Comparison of ENCODE assay signal across 8 mouse cellular contexts in the genomic region with DNA sequence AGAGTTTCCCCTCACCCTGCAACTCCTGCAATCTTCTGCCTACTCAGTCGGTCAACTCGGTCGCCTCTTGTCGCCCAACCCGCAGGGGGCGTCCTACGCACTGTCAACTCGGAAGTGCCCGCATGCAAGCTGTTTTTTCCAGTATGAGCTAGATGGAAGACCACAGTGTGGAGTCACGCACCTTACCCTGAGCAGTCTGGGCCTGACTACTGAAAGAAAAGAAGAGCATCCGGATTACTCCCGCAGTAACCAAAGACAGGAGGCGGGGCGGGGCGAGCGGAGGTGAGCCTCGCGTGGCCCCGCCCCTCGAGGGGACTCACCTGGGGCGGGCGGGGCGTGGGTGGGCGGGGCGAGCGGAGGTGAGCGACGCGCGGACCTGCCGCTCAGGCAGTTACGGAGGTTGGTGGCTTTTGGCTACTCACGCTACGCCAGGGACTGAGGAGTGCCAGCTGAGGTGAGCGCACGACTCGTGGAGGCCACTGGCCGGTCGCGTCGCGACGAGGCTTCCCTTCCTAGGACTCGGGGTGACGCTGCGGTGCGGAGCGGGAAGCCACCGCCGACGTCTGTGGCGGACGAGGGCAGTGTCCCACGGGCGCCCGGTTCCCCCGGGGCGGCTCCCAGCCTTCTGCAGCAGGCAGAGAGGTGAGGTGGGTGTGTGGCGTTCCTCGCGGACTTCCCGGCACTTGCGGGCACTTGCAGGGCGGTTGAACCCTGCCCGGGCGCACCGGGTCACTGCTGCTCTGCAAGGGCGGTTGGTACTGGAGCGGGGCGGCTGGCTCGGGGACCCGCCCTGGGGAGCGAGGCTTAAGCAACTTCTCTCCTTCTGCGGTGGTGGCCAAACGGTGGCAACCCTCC. TPM values are rescaled to one million over a fixed set of nuclear protein-coding genes. Genes with fewer than 3 reads are reported as not detected.
DNase-seq lines count a peak whose midpoint lies in the region; ATAC-seq and TF ChIP-seq lines count a peak whose summit lies in the region.

Gene Gpr160, plus strand, starts transcription at position 347 of the 855 bp plus-strand sequence.

- peaks cover 12% of the 10 kb centered on the region; the same call in 1 of the 2 replicates for H3K79me2 ChIP-seq in macrophage (ENCODE audit: inconsistent target)

- no peaks in the 10 kb centered on the region for H3K4me1 ChIP-seq in hindbrain, postnatal 0 days (ENCODE audit: insufficient read depth, low read length)

- H3K27ac ChIP-seq in hindbrain, postnatal 0 days: no peak within 1 kb of the TSS
- no peak within 1 kb of the TSS for H3K27ac ChIP-seq in left cerebral cortex, adult 2 months
- H3K27ac ChIP-seq in macrophage: no peak within 1 kb of the TSS

- DNase-seq in T-cell, adult 2 months (ENCODE audit: low spot score): peak; percentile 77
- DNase-seq in gastrocnemius, adult 8-10 months (ENCODE audit: low spot score in 2 of 2): peak; percentile 40 to 45
- DNase-seq in hindbrain, postnatal 0 days (ENCODE audit: low spot score): peak; percentile 50
- peak; percentile 51 for DNase-seq in left cerebral cortex, adult 2 months (ENCODE audit: extremely low spot score in 1 of 2, low spot score in 2 of 2)
- DNase-seq in retina, postnatal 7 days (ENCODE audit: low read depth, low spot score): peak; percentile 43
- DNase-seq in urinary bladder, adult 18-20 months (ENCODE audit: low spot score in 2 of 2): peak; percentile 46 to 75

- H3K9ac ChIP-seq in hindbrain, postnatal 0 days (replicated peaks; ENCODE audit: low read length): peak within 1 kb of the TSS; percentile 62

- intact Hi-C loops in left cerebral cortex, adult 2 months (cut with DNase I): no loop called here

- WGBS in hindbrain, postnatal 0 days: 2% methylated on average over 68 of the region's 75 CpGs
- WGBS in macrophage (ENCODE audit: missing documents): 2% methylated on average over 68 of the region's 75 CpGs

- no peaks in the 10 kb centered on the region for H3K27me3 ChIP-seq in hindbrain, postnatal 0 days (ENCODE audit: insufficient read depth, low read length)

- peak within 1 kb of the TSS; percentile 97 for H3K4me2 ChIP-seq in hindbrain, postnatal 0 days (ENCODE audit: low read depth, low read length)

- ATAC-seq in common myeloid progenitor, adult 5-6 weeks (replicated peaks; ENCODE audit: low read depth, poor library complexity, severe bottlenecking): peak; percentile 84
- peak; percentile 86 for ATAC-seq in hindbrain, postnatal 0 days

- no peaks in the 10 kb centered on the region for H3K36me3 ChIP-seq in hindbrain, postnatal 0 days (ENCODE audit: insufficient read depth, low read length)
- H3K36me3 ChIP-seq in macrophage (ENCODE audit: inconsistent target): no peaks in the 10 kb centered on the region

- H3K9me3 ChIP-seq in hindbrain, postnatal 0 days (ENCODE audit: low read length): no peaks in the 10 kb centered on the region

- peak within 1 kb of the TSS; percentile 57 for H3K4me3 ChIP-seq in hindbrain, postnatal 0 days (ENCODE audit: low read length)
- H3K4me3 ChIP-seq in left cerebral cortex, adult 2 months: peak within 1 kb of the TSS; percentile 61
- peak within 1 kb of the TSS; percentile 35 for H3K4me3 ChIP-seq in macrophage (ENCODE audit: inconsistent target)

- peak; percentile 62 for TF ChIP-seq CTCF in hindbrain, postnatal 0 days (IDR thresholded peaks at IDR 0.05; ENCODE audit: low read depth)
- peak; percentile 58 for TF ChIP-seq CTCF in left cerebral cortex, adult 2 months (IDR thresholded peaks at IDR 0.05)

RNA-seq across cellular contexts. Expression of gene Gpr160, which starts in this region (rescaled TPM):
- total RNA-seq in common myeloid progenitor, adult 5-6 weeks (2017): 13.0 and 23.2 TPM in 2 replicates
- under 1 TPM in 1 of 4 experiments, not detected in 3; 0.17 TPM for total RNA-seq in gastrocnemius, adult 8-10 months (2022)
- total RNA-seq in hindbrain, postnatal 0 days (2014; rRNA removed): 0.25 and 0.78 TPM in 2 replicates
- polyA plus RNA-seq in hindbrain, postnatal 0 days (2015; fragmentation: Nextera tagmentation; extraction: Ambion mirVana): 2.0 and 2.3 TPM in 2 replicates
- 1 to 10 TPM; 1.5 to 1.7 TPM for total RNA-seq in left cerebral cortex, adult 2 months (2021)
- total RNA-seq in macrophage (2018; cell fraction: chromatin; rRNA removed): 10 to 100 TPM in 16 of 26 experiments, 1 to 10 TPM in 10; 1.1 to 57.2 (median 18.8) TPM
- total RNA-seq in macrophage (2018; cell fraction: cytosol; rRNA removed): 10 to 100 TPM in 25 of 26 experiments, 1 to 10 TPM in 1; 6.6 to 35.4 (median 19.4) TPM
- total RNA-seq in macrophage (2018; cell fraction: nucleus; rRNA removed): 10 to 100 TPM in 21 of 26 experiments, 1 to 10 TPM in 5; 5.3 to 57.9 (median 18.1) TPM
- 13.3 to 29.8 TPM (median 20.6 TPM) in 3 replicates for polyA plus RNA-seq in macrophage (2018)

Comparison
In these comparisons a context has a peak if more than half of its experiments do, and no peak if none do; other contexts are left out.
1. Peak in DNase-seq in gastrocnemius, adult 8-10 months; RNA of the gene not detected or under 1 TPM.